Mouse (Mus musculus): ENCODE data around the gene Capn11.

The Capn11 gene

DNA sequence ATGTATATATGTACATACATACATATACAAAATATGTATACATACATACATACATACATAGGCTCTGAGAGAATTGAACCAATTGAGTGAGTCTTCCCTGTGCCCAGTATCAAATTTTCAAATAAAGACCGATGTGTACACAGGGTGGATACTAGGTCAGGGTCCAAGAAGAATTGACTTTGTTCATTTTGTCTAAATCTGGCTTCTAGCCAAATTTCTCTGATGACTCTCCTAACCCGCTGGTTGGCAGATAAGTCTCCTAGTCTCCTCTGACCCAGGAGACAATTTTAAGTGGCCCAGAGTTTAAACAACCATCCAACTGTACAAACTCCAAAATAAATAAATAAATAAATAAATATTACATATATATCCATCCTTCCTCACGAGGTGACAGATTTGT is 60.2 kb downstream of the Capn11 start:
- no peak for DNase-seq (ENCODE audit: low spot score)

DNA sequence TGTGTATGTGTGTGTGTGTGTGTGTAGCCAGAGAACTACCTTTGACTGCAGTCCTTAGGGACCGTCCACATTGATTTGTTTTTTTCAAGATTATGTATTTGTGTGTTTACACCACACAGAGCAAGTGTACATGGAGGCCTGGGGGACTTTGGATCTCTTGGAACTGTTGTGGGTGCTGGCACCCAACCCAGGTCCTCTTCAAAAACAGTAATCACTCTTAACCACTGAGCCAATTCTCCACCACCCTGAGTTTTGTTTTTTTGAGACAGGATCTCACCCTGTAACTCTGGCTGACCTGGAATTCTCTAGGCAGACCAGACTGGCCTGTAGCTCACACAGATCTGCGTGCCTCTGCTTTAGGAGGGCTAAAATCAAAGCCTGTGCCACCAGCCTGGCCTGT is 60.7 kb downstream of the Capn11 start:
- DNase-seq (ENCODE audit: low spot score): no peak

DNA sequence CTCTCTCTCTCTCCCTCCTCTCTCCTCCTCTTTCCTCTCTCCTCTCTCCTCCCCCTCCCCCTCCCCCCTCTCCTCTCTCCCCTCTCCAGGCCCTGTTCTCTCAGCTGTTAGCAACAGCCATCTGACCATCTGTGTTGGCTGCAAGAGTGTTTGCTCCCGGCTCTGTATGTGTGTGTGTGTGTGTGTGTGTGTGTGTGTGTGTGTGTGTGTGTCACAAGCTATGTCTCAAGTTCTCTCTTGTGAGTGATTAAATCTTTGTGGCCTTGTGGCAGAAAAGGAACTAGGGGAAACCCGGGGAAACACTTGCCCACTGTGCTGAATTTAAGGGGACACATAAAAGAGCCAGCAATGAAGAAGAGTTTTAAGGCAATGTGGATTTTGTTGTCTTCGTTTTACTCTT is 61.3 kb downstream of the Capn11 start:
- no peak for DNase-seq (ENCODE audit: low spot score)

GRCm38 (mm10) chr17:45596631-45597396 is 62.3 kb downstream of the Capn11 start:
- peak; percentile 57 for DNase-seq (ENCODE audit: low spot score)

DNA sequence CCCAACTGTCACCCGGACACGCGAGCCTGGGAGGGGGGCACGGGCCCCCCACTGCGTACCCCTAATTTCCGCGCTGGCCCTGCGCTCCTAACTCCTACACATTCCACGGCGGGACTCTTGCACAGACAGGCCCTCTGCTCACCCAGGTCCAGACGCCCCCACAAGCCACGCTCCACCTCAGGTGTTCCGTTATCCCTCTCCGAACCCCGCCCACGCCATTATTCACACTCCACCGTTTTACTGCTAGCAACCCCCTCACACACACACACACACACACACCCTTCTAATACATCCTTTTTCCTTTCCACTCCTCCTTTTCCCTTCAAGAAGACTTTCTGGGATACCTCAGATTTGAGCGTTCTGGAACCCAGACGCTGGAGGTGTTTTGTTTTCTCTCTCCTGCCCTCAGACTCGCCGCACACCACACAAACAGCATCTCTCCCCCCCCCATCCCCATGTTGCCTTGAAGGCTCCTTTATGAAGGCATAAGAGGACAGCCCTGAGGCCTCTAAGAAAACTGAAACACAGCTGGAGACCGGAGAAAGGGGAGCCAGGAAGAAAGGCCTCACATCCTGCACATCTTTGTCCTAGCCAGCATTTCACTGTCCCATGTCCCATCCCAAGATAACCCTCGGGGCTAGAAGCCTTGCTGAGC is 63.3 kb downstream of the Capn11 start:
- no peak for DNase-seq (ENCODE audit: low spot score)

DNA sequence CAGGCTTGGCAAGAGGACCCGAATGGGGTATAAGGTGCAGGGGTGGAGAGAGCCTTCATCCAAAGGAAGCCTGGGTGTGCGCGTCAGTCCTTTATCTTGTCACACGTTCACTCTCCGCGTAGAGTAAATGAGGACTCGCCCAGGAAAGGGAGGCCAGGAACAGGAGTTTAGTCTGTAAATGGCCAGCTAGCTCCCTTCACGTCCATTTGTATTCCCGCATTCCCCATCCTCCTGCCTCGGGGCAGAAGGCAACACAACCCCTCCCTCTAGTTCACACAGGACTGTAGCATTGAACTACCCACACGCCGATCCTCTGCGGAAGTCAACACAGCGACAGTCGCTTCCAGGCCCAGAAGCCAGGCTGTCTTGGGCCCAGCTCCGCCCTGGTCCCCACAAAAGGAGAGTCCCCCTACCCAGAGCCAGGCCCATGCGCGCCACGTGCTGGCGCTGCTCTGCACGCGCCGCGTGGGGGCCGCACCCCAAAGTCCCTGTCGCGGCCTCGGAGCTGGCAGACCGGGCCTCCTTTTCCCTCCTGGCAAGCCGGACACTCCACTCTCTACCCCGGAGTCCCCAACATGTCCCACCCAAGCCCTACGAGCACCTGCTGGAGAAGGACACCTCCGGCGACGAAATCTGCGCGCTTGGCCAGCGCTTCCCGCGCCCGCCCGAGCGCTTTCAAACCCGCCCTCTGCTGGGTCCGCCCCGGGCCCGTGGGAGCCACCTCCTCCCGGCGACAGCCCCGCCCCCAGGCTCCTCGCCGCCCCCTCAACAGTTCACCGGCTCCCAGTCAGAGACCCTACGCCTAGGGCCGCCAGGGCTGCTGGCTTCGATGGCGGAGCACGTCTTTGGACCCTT is 64.0 kb downstream of the Capn11 start:
- peak; percentile 73 for DNase-seq (ENCODE audit: low spot score)

- no peak for DNase-seq (ENCODE audit: low spot score)
Observed at GRCm38 (mm10) chr17:45594195-45594594, 64.9 kb downstream of the Capn11 start.

DNA sequence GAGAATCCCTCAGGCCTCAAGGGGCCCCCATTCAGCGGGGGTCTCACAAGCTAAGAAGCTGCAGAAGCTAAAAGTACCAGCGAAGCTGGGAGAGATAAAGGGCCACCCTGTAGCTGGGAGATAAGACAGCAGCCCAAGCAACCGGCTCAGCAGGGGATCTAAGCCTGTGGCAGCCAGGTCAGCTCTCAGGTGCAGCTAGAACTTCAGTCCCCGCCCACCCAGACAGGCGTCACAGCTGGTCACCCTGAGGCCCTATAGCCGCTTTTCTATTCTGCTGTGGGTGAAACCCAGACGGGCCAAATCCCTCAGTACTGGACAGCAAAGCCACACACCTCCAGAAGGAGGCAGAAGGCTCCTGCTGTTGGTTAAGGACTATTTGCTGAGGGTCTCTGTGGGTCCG is 65.6 kb downstream of the Capn11 start:
- no peak for DNase-seq (ENCODE audit: low spot score)

DNA sequence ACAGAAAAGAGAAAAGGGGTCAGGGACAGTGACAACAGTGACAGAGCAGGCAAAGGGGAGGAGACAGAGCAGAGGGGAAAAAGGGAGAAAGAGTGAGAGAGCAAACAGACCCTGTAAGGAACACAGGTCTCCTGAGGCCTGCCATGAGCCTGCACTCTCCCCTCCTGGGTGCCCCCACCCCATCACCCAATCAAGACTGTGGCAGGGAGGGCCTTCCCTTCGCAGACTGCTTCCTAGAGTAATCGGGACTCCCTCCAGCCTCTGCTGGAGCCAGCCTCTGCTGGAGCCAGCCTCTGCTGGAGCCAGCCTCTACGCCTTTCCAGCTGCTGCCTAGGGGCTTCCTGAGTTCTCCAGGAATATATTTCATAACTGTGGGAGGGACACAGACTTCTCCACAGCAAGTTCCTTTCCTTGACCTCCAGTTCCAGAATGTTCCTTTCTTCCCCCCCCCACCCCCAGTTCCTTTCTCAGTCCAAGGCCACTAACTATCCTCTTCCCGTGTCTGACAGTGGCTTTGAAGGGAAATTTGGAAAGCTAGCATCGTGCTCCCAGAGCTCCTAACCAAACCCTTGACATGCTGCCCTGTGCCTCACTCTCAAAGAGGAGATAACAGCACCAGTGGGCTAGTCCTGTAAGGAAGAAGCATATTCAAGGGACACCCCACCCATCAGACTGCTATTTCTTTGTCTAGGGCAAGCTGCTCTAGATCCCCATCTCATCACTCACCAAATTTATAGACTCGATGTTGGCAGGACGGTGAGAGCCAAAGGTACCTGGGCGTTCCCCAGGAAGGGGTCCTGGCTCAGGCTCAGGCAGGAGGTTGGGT is 66.3 kb downstream of the Capn11 start:
- DNase-seq (ENCODE audit: low spot score): no peak

DNA sequence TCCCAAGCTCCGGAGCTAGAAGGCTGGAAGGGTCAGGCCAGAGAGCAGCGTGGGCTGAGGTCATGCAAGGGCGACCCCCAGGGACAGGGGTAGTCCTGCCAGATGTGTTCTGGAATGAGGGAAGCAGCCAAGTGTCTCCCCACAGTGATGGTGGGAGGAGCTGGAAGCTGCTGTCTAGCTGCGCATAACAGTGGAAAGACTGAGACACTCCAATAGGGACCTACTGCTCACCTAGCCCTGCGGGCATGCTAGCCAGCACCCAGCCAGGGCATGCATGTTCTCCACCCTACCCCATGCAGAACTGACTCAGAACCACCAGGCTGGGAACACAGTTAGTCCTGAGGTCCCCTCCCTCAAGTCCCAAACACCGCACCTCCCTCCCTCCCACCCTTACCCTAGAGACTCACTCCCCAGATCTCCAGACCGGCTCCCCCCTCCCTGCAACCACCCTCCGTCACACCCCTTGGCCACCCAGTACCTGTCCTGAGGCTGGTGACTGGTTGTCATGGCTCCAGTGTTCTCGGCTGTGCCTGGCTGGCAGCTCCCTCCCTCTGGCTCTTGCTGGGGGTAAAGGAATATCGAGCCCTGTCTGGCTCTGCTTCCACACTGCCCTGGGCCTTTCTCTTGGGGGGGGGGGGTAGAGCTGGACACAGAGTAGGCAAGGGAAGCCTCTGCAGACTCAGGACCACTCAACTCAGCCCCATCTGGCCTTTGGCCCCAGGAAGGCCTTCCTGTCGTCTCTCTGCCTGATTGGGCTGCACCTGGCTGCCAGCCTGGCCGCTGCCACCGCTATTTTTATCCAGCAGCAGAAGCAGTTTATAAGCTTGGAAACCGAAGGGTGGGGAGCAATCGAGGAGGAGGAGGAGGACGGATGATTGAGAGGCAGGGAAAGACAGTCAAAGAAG is 67.2 kb downstream of the Capn11 start:
- DNase-seq (ENCODE audit: low spot score): no peak

- no peak for DNase-seq (ENCODE audit: low spot score)
Observed at GRCm38 (mm10) chr17:45590410-45590809, 68.7 kb downstream of the Capn11 start.

GRCm38 (mm10) chr17:45589844-45590243 is 69.3 kb downstream of the Capn11 start:
- DNase-seq (ENCODE audit: low spot score): no peak

- DNase-seq (ENCODE audit: low spot score): no peak
Observed at GRCm38 (mm10) chr17:45589236-45589635, 69.9 kb downstream of the Capn11 start.

- no peak for DNase-seq (ENCODE audit: low spot score)
Observed at GRCm38 (mm10) chr17:45588370-45588769, 70.8 kb downstream of the Capn11 start.

DNA sequence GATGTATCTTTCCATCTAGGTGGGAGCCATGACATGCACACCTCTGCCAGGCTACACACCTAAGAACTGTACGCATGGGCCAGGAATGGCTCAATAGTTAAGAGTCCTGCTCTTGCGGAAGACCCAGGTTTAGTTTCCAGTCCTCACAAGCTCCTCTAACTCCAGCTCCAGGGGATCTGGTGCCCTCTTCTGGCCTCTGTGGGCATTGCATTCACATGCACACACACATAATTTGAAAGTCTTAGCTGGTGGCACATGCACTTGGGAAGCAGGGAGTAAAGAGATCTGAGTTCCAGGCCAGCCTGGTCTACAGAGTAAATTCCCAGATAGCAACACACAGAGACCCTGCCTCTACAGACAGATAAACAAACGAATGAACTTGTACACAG is 72.7 kb downstream of the Capn11 start:
- DNase-seq (ENCODE audit: low spot score): no peak

GRCm38 (mm10) chr17:45585725-45586448 is 73.2 kb downstream of the Capn11 start:
- DNase-seq (ENCODE audit: low spot score): no peak

GRCm38 (mm10) chr17:45584939-45585678 is 74.0 kb downstream of the Capn11 start:
- DNase-seq (ENCODE audit: low spot score): peak; percentile 68

DNA sequence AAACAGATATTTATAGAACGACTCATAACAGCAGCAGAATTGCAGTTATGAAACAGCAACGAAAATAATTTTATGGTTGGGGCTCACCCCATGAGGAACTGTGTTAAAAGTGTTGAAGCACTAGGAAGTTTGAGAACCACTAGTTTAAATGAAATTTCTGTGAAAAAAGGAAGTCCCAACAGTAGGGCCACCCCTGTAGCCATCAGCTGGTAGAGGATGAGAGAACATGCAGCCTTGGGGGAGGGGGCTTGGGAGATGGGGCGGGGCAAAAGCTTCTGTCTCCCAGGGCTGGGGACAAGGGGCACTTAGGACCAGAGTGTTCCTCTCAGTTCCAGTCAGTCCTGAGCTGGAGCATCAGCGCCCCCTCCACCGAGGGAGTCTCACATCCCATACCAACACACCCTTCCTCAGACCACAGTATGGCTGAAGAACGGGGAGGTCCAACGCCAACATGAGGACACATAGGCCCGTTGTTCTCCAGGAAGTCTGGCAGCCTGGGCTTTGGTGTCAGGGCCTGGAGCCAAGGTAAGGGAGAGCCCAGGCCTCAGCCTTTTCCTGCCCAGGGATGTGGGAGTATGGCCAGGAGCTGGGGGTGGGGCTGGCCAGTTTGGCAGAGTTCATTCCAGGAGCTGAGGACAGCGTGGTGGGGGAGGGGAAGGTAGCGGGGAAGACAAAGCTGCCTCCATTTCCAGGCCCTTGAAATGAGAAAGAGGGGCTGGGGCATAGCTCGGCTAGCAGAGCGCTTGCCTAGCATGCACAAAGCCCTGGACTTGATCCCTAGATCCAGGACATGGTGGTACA is 74.8 kb downstream of the Capn11 start:
- DNase-seq (ENCODE audit: low spot score): peak; percentile 61
